Mouse (Mus musculus) CH12.LX (cell line): ENCODE data around the gene Sart3. TPM values are rescaled to one million over a fixed set of nuclear protein-coding genes. Genes with fewer than 3 reads are reported as not detected.

Experiments
- DNase-seq: peaks from one replicate; pipeline ENCODE4 v3.0.0-alpha.2; 2013; ENCODE audit errors: extremely low read depth
- H3K27ac ChIP-seq: 2 replicates; pipeline ENCODE4 v1.5.1; 2012; ENCODE audit warnings: low read depth, mild to moderate bottlenecking, control low read depth, moderate library complexity; ENCODE audit not compliant: insufficient read depth
- H3K27me3 ChIP-seq: replicated peaks from 2 replicates; pipeline ENCODE3; 2012; ENCODE audit warnings: inconsistent platforms
- H3K36me3 ChIP-seq, 2 experiments: replicated peaks in 1 of 2; 2 replicates each; pipeline versions ENCODE3 to v1.6.1; 2012; ENCODE audit warnings: inconsistent platforms in 1 of 2, low read length in 1 of 2, mild to moderate bottlenecking in 1 of 2, mixed read lengths in 1 of 2, moderate library complexity in 1 of 2; ENCODE audit not compliant: control insufficient read depth in 1 of 2, insufficient read depth in 1 of 2
- H3K4me1 ChIP-seq, 2 experiments: 2 replicates each; pipeline ENCODE4 v1.6.1; 2012; ENCODE audit warnings: inconsistent platforms in 1 of 2, moderate library complexity in 1 of 2; ENCODE audit not compliant: insufficient read depth in 2 of 2, control insufficient read depth in 1 of 2
- H3K4me2 ChIP-seq: 2 replicates; pipeline ENCODE4 v1.6.1; 2012; ENCODE audit warnings: low read depth, mild to moderate bottlenecking, control low read depth; ENCODE audit not compliant: poor library complexity, insufficient read depth, severe bottlenecking
- H3K4me3 ChIP-seq, 3 experiments: fragments of 150-350 bp in 1 of 3; sonication (generic) in 1 of 3; replicated peaks in 1 of 3; 2 replicates each; pipeline versions ENCODE3 to v1.5.1; 2011 to 2012; ENCODE audit warnings: low read depth in 2 of 3, low read length in 2 of 3, mild to moderate bottlenecking in 2 of 3, moderate library complexity in 2 of 3, control low read depth in 1 of 3, improper control_type of control experiment in 1 of 3, inconsistent platforms in 1 of 3, mixed read lengths in 1 of 3; ENCODE audit not compliant: poor library complexity in 1 of 3
- H3K79me2 ChIP-seq: replicated peaks from 2 replicates; pipeline ENCODE4 v1.6.1; 2012; ENCODE audit warnings: mild to moderate bottlenecking, moderate library complexity; ENCODE audit not compliant: control insufficient read depth, poor library complexity, insufficient read depth, severe bottlenecking; ENCODE audit errors: extremely low read depth
- H3K9ac ChIP-seq: 2 replicates; pipeline ENCODE4 v1.6.1; 2012; ENCODE audit warnings: low read depth, mild to moderate bottlenecking, control low read depth, moderate library complexity; ENCODE audit not compliant: insufficient read depth
- H3K9me3 ChIP-seq: replicated peaks from 2 replicates; pipeline ENCODE3; 2012; ENCODE audit warnings: low read length, inconsistent platforms, mixed read lengths
- BHLHE40 ChIP-seq: IDR thresholded peaks from 2 replicates; pipeline ENCODE4 v1.6.1; 2011; ENCODE audit warnings: mild to moderate bottlenecking, low read depth, low read length, improper control_type of control experiment
- CHD1 ChIP-seq: IDR thresholded peaks from 2 replicates; pipeline ENCODE4 v1.6.1; 2012; ENCODE audit warnings: low read depth, low read length, improper control_type of control experiment, inconsistent platforms
- CHD2 ChIP-seq: IDR thresholded peaks from 2 replicates; pipeline ENCODE4 v1.6.1; 2011; ENCODE audit warnings: low read length, improper control_type of control experiment
- CTCF ChIP-seq, 2 experiments: IDR thresholded peaks in 1 of 2; conservative IDR thresholded peaks in 1 of 2; 2 replicates each; pipeline ENCODE4 v1.5.1; 2011 to 2012; ENCODE audit warnings: low read depth in 2 of 2, low read length in 2 of 2, improper control_type of control experiment in 1 of 2, inconsistent platforms in 1 of 2, mild to moderate bottlenecking in 1 of 2, moderate library complexity in 1 of 2
- E2F4 ChIP-seq: IDR thresholded peaks from 2 replicates; pipeline ENCODE4 v1.6.1; 2011; ENCODE audit warnings: low read depth, low read length, improper control_type of control experiment; ENCODE audit not compliant: insufficient replicate concordance
- ELF1 ChIP-seq: IDR thresholded peaks from 2 replicates; pipeline ENCODE4 v1.6.1; 2014; ENCODE audit warnings: low read depth, mild to moderate bottlenecking, inconsistent platforms, low read length, improper control_type of control experiment
- EP300 ChIP-seq: IDR thresholded peaks from 2 replicates; pipeline ENCODE4 v1.6.1; 2011; ENCODE audit warnings: low read length, improper control_type of control experiment
- ETS1 ChIP-seq: conservative IDR thresholded peaks from 2 replicates; pipeline ENCODE4 v1.6.1; 2012; ENCODE audit warnings: low read depth, mild to moderate bottlenecking, inconsistent platforms, low read length, improper control_type of control experiment, moderate library complexity
- GABPA ChIP-seq: IDR thresholded peaks from 2 replicates; pipeline ENCODE4 v1.6.1; 2012; ENCODE audit warnings: low read depth, low read length, improper control_type of control experiment, inconsistent platforms; ENCODE audit not compliant: insufficient replicate concordance
- HCFC1 ChIP-seq: IDR thresholded peaks from 2 replicates; pipeline ENCODE4 v1.6.1; 2012; ENCODE audit warnings: low read depth, mild to moderate bottlenecking, inconsistent platforms, low read length, improper control_type of control experiment
- IRF4 ChIP-seq: IDR thresholded peaks from 2 replicates; pipeline ENCODE4 v1.6.1; 2014; ENCODE audit warnings: low read depth, mild to moderate bottlenecking, inconsistent platforms, low read length, improper control_type of control experiment
- JUN ChIP-seq: IDR thresholded peaks from 2 replicates; pipeline ENCODE4 v1.6.1; 2011; ENCODE audit warnings: low read depth, mild to moderate bottlenecking, low read length, improper control_type of control experiment, moderate library complexity; ENCODE audit not compliant: insufficient read depth
- JUND ChIP-seq: conservative IDR thresholded peaks from 2 replicates; pipeline ENCODE4 v1.6.1; 2011; ENCODE audit warnings: low read depth, low read length, improper control_type of control experiment
- KAT2A ChIP-seq: IDR thresholded peaks from 2 replicates; pipeline ENCODE4 v1.6.1; 2012; ENCODE audit warnings: low read length, improper control_type of control experiment, inconsistent platforms; ENCODE audit not compliant: insufficient replicate concordance
- MAFK ChIP-seq: IDR thresholded peaks from 2 replicates; pipeline ENCODE4 v1.6.1; 2011; ENCODE audit warnings: low read length, improper control_type of control experiment; ENCODE audit not compliant: insufficient replicate concordance
- MAX ChIP-seq: IDR thresholded peaks from 2 replicates; pipeline ENCODE4 v1.6.1; 2011; ENCODE audit warnings: low read length, improper control_type of control experiment
- MAZ ChIP-seq: IDR thresholded peaks from 2 replicates; pipeline ENCODE4 v1.6.1; 2012; ENCODE audit warnings: low read depth, mild to moderate bottlenecking, inconsistent platforms, low read length, improper control_type of control experiment, moderate library complexity
- MEF2A ChIP-seq: IDR thresholded peaks from 2 replicates; pipeline ENCODE4 v1.6.1; 2014; ENCODE audit warnings: low read depth, mild to moderate bottlenecking, inconsistent platforms, low read length, improper control_type of control experiment, borderline replicate concordance
- MXI1 ChIP-seq: IDR thresholded peaks from 2 replicates; pipeline ENCODE4 v1.6.1; 2011; ENCODE audit warnings: mild to moderate bottlenecking, low read depth, low read length, improper control_type of control experiment
- MYC ChIP-seq: IDR thresholded peaks from 2 replicates; pipeline ENCODE4 v1.6.1; 2011; ENCODE audit warnings: low read depth, mild to moderate bottlenecking, improper control_type of control experiment, low read length
- NELFE ChIP-seq: IDR thresholded peaks from 2 replicates; pipeline ENCODE4 v1.6.1; 2011; ENCODE audit warnings: low read depth, low read length, improper control_type of control experiment
- NRF1 ChIP-seq: IDR thresholded peaks from 2 replicates; pipeline ENCODE4 v1.6.1; 2014; ENCODE audit warnings: low read depth, mild to moderate bottlenecking, inconsistent platforms, low read length, improper control_type of control experiment, moderate library complexity
- PAX5 ChIP-seq: IDR thresholded peaks from 2 replicates; pipeline ENCODE4 v1.6.1; 2012; ENCODE audit warnings: low read length, inconsistent platforms, mixed read lengths
- POLR2A ChIP-seq: IDR thresholded peaks from 2 replicates; pipeline ENCODE4 v1.6.1; 2011; ENCODE audit warnings: low read depth, mild to moderate bottlenecking, improper control_type of control experiment, low read length
- POLR2AphosphoS2 ChIP-seq: IDR thresholded peaks from 2 replicates; pipeline ENCODE4 v1.6.1; 2011; ENCODE audit warnings: low read depth, low read length, improper control_type of control experiment
- RAD21 ChIP-seq: IDR thresholded peaks from 2 replicates; pipeline ENCODE4 v1.6.1; 2011; ENCODE audit warnings: low read depth, mild to moderate bottlenecking, low read length, improper control_type of control experiment, moderate library complexity
- RCOR1 ChIP-seq: conservative IDR thresholded peaks from 2 replicates; pipeline ENCODE4 v1.6.1; 2012; ENCODE audit warnings: low read depth, mild to moderate bottlenecking, inconsistent platforms, low read length, improper control_type of control experiment
- SIN3A ChIP-seq: IDR thresholded peaks from 2 replicates; pipeline ENCODE4 v1.6.1; 2012; ENCODE audit warnings: low read length, improper control_type of control experiment, inconsistent platforms
- SMC3 ChIP-seq: IDR thresholded peaks from 2 replicates; pipeline ENCODE4 v1.6.1; 2011; ENCODE audit warnings: low read depth, low read length, improper control_type of control experiment
- TBP ChIP-seq: conservative IDR thresholded peaks from 2 replicates; pipeline ENCODE4 v1.6.1; 2011; ENCODE audit warnings: low read depth, low read length, improper control_type of control experiment
- TCF12 ChIP-seq: IDR thresholded peaks from 2 replicates; pipeline ENCODE4 v1.6.1; 2014; ENCODE audit warnings: low read depth, mild to moderate bottlenecking, inconsistent platforms, low read length, improper control_type of control experiment
- UBTF ChIP-seq: IDR thresholded peaks from 2 replicates; pipeline ENCODE4 v1.6.1; 2012; ENCODE audit warnings: low read depth, mild to moderate bottlenecking, inconsistent platforms, low read length, improper control_type of control experiment, moderate library complexity
- USF1 ChIP-seq: IDR thresholded peaks from 2 replicates; pipeline ENCODE4 v1.6.1; 2014; ENCODE audit warnings: low read depth, mild to moderate bottlenecking, inconsistent platforms, low read length, improper control_type of control experiment
- USF2 ChIP-seq: conservative IDR thresholded peaks from 2 replicates; pipeline ENCODE4 v1.6.1; 2011; ENCODE audit warnings: low read depth, low read length, improper control_type of control experiment
- ZC3H11A ChIP-seq: IDR thresholded peaks from 2 replicates; pipeline ENCODE4 v1.6.1; 2012; ENCODE audit warnings: low read depth, mild to moderate bottlenecking, inconsistent platforms, low read length, improper control_type of control experiment
- ZKSCAN1 ChIP-seq: IDR thresholded peaks from 2 replicates; pipeline ENCODE4 v1.6.1; 2012; ENCODE audit warnings: low read depth, inconsistent platforms, low read length, improper control_type of control experiment, borderline replicate concordance
- ZMIZ1 ChIP-seq: IDR thresholded peaks from 2 replicates; pipeline ENCODE4 v1.6.1; 2012; ENCODE audit warnings: low read depth, mild to moderate bottlenecking, inconsistent platforms, low read length, improper control_type of control experiment
- ZNF384 ChIP-seq: IDR thresholded peaks from 2 replicates; pipeline ENCODE4 v1.6.1; 2012; ENCODE audit warnings: low read depth, low read length, improper control_type of control experiment, inconsistent platforms
- dilution Hi-C: fragments of 300-500 bp; cut with MboI; formaldehyde crosslinking; loops from 2 replicates; pipeline ENCODE4 v1.14.3; 2020; ENCODE audit warnings: low sequenced_read_pairs; ENCODE audit not compliant: extremely low pct_unique_long_range_greater_than_20kb, extremely low pct_ligation_motif_present
- in situ Hi-C: fragments of 300-500 bp; cut with MboI; formaldehyde crosslinking; loops from 3 replicates; pipeline ENCODE4 v1.14.3; 2019; ENCODE audit warnings: low sequenced_read_pairs, low pct_ligation_motif_present, low pct_unique_long_range_greater_than_20kb, mixed read lengths
- polyA plus RNA-seq: library from polyadenylated mRNA; unstranded; fragments of >175 nt; gene quantifications from 2 replicates; pipeline ENCODE4 v1.2.1, GENCODE M21; 2012; ENCODE audit warnings: low read depth; ENCODE audit not compliant: insufficient read length
- total RNA-seq, 2 experiments: library from RNA; depleted of rRNA; stranded (reverse); fragments of 300-350 nt in 1 of 2; fragments of >200 nt in 1 of 2; gene quantifications; 2 replicates each; pipeline ENCODE4 v1.2.3; 2012 to 2014

The Sart3 gene
- total and polyA plus RNA-seq, 3 experiments: 28.8 to 104 (median 67.0) TPM

GRCm38 (mm10) chr5:113765641-113766526 is 6.4 kb downstream of the Sart3 start:
- peaks cover 31 to 80% of the 10 kb centered on the region in 2 experiments for H3K4me1 ChIP-seq
- no peaks in the 10 kb centered on the region for H3K27me3 ChIP-seq
- H3K79me2 ChIP-seq: peaks cover 88% of the 10 kb centered on the region
- no peak overlapping the region for H3K9ac ChIP-seq
- DNase-seq: peak; percentile 43
- in situ Hi-C loops: no loop called here
- H3K4me2 ChIP-seq: peak overlapping the region; percentile 19
- peaks cover 53 to 82% of the 10 kb centered on the region in 2 experiments for H3K36me3 ChIP-seq
- dilution Hi-C loops: no loop called here
- no peaks in the 10 kb centered on the region for H3K9me3 ChIP-seq
- H3K4me3 ChIP-seq: peak overlapping the region in 1 of 3 experiments; percentile 8
- TF ChIP-seq ZKSCAN1 (no peak), MYC (peak; percentile 15; the same call in 1 of the 2 replicates), SMC3 (no peak), ZMIZ1 (no peak), RCOR1 (0 out of 2 replicates have a peak, but pooled peaks have one; percentile 25), MAFK (no peak), E2F4 (no peak), BHLHE40 (peak; percentile 40; the same call in 1 of the 2 replicates), CHD1 (no peak), POLR2A (no peak), GABPA (no peak), CTCF (conservative IDR thresholded peaks at IDR 0.05 in 1 of 2, IDR thresholded peaks at IDR 0.05 in 1 of 2; ENCODE audit: low read depth in 2 of 2, low read length in 2 of 2) (no peak), EP300 (peak; percentile 78), ZC3H11A (no peak), NELFE (no peak), MAX (peak; percentile 39; the same call in 1 of the 2 replicates), TBP (no peak), CHD2 (peak; percentile 27; the same call in 1 of the 2 replicates), PAX5 (no peak), POLR2AphosphoS2 (no peak), MAZ (peak; percentile 19; the same call in 1 of the 2 replicates), ZNF384 (no peak), HCFC1 (no peak), UBTF (no peak), NRF1 (peak; percentile 72), MEF2A (no peak; the same call in 1 of the 2 replicates), IRF4 (peak; percentile 80), KAT2A (no peak), RAD21 (no peak), USF2 (no peak), USF1 (no peak), ETS1 (peak; percentile 59), ELF1 (no peak), JUN (no peak), SIN3A (peak; percentile 52), MXI1 (peak; percentile 36), TCF12 (peak; percentile 41; the same call in 1 of the 2 replicates), JUND (no peak; the same call in 1 of the 2 replicates)
- H3K27ac ChIP-seq: peak overlapping the region; percentile 77
